Mouse (Mus musculus) embryonic facial prominence, embryonic 14.5 days (tissue): ENCODE data around the gene Klhl40. TPM values are rescaled to one million over a fixed set of nuclear protein-coding genes. Genes with fewer than 3 reads are reported as not detected.

Experiments used
- ATAC-seq: fragments of 200-750 bp; cut with Nextera tagmentation; 2 replicates; pipeline ENCODE4 v1.8.0; 2017; ENCODE audit warnings: low read depth, moderate number of reproducible peaks, moderate TSS enrichment
- DNase-seq: peaks from one replicate; pipeline ENCODE4 v3.0.0-alpha.2; 2015; ENCODE audit warnings: low spot score
- H3K27ac ChIP-seq: fragments of 300-500 bp; sonication (generic); replicated peaks from 2 replicates; pipeline ENCODE4 v1.5.1; 2014; ENCODE audit warnings: low read depth, mild to moderate bottlenecking, low read length, moderate library complexity
- H3K27me3 ChIP-seq: fragments of 300-500 bp; sonication (generic); replicated peaks from 2 replicates; pipeline ENCODE4 v1.6.1; 2014; ENCODE audit warnings: low read length; ENCODE audit not compliant: control insufficient read depth, insufficient read depth
- H3K36me3 ChIP-seq: fragments of 300-500 bp; sonication (generic); 2 replicates; pipeline ENCODE4 v1.6.1; 2014; ENCODE audit warnings: low read length, mixed read lengths; ENCODE audit not compliant: control insufficient read depth, insufficient read depth
- H3K4me1 ChIP-seq: fragments of 300-500 bp; sonication (generic); 2 replicates; pipeline ENCODE4 v1.6.1; 2014; ENCODE audit warnings: antibody characterized with exemption, low read length; ENCODE audit not compliant: control insufficient read depth, insufficient read depth
- H3K4me2 ChIP-seq: fragments of 300-500 bp; sonication (generic); 2 replicates; pipeline ENCODE4 v1.6.1; 2014; ENCODE audit warnings: low read depth, mild to moderate bottlenecking, low read length, moderate library complexity, mixed read lengths
- H3K4me3 ChIP-seq: fragments of 300-500 bp; sonication (generic); 2 replicates; pipeline ENCODE4 v1.5.1; 2014; ENCODE audit warnings: low read depth, mild to moderate bottlenecking, low read length
- H3K9ac ChIP-seq: fragments of 300-500 bp; sonication (generic); 2 replicates; pipeline ENCODE4 v1.6.1; 2014; ENCODE audit warnings: low read depth, mild to moderate bottlenecking, low read length, moderate library complexity, mixed read lengths
- H3K9me3 ChIP-seq: fragments of 300-500 bp; sonication (generic); 2 replicates; pipeline ENCODE4 v1.6.1; 2016; ENCODE audit warnings: low read length; ENCODE audit not compliant: control insufficient read depth
- WGBS: fragments of 180-500 bp; shearing (Covaris S2); extraction: QIAGEN DNeasy Blood & Tissue Kit; methylation state at CpG from one replicate; pipeline ENCODE4 v1.1.7; 2014; 5-methylcytosine and 5-hydroxymethylcytosine counted together
- polyA plus RNA-seq: library from polyadenylated mRNA; unstranded; fragments of >200 nt; fragmentation: Nextera tagmentation; extraction: Ambion mirVana; gene quantifications from 2 replicates; pipeline ENCODE4 v1.2.1, GENCODE M21; 2014

Klhl40 gene
- polyA plus RNA-seq, 1 experiment from 2014 or later, result 41.1 TPM

DNA sequence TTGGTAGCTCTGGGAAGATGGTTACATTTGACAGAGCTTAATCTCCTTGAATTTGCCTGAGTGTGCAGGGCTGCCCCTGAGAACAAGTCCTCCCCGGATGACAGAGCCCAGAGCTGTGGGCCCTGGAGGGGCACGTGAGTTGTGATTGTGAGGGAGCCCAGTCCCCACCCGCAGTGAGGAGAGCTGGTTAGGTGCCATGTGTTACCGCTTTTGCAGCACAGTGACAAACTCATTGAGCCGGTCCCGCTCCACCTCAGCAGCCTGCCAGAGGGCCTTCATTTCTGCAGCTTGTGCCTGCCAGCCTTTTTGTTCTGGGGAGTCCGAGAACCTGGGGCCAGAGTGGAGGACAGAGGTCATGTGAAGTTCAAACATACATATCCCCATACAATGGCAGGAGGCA lies 30.5 kb downstream of the Klhl40 start:
- Histone ChIP-seq H3K4me2 (no peak overlapping the region), H3K9me3 (no peaks in the 10 kb centered on the region), H3K9ac (no peak overlapping the region), H3K27ac (no peak overlapping the region), H3K4me3 (no peak overlapping the region), H3K4me1 (peaks cover 8% of the 10 kb centered on the region; the same call in 1 of the 2 replicates), H3K27me3 (no peaks in the 10 kb centered on the region), H3K36me3 (no peaks in the 10 kb centered on the region)
- 56% methylated on average over 7 of the region's 7 CpGs for WGBS
- DNase-seq (no peak), ATAC-seq (no peak)

DNA sequence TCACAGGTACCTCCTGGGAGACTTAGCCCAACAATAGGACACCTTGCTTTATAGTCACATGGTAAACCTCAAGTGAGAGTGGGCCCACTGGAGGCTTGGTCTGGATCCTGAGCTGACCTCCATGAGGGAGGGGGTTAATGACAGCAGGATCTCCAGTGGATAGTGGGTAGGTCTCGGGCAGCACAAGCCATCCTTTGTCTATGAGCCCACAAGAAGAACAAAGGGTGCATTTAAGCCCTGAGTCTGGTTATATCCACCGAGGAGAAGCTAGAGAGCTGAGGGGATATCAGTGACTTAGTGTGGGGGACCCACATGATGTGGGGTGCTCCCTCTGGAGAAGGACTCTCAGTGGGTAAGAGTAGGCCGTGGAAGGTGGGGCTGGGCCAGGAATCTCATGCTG lies 31.1 kb downstream of the Klhl40 start:
- H3K27ac ChIP-seq, result no peak overlapping the region; the same call in 1 of the 2 replicates
- H3K9me3 ChIP-seq, result no peaks in the 10 kb centered on the region
- no peaks in the 10 kb centered on the region for H3K36me3 ChIP-seq
- ATAC-seq, result 0 out of 2 replicates have a peak, but pooled peaks have one; percentile 22
- H3K4me3 ChIP-seq, result no peak overlapping the region
- WGBS, result 51% methylated on average over 3 of the region's 3 CpGs
- H3K4me2 ChIP-seq, result no peak overlapping the region
- H3K9ac ChIP-seq, result no peak overlapping the region
- peaks cover 8% of the 10 kb centered on the region; the same call in 1 of the 2 replicates for H3K4me1 ChIP-seq
- no peak for DNase-seq
- no peaks in the 10 kb centered on the region for H3K27me3 ChIP-seq

DNA sequence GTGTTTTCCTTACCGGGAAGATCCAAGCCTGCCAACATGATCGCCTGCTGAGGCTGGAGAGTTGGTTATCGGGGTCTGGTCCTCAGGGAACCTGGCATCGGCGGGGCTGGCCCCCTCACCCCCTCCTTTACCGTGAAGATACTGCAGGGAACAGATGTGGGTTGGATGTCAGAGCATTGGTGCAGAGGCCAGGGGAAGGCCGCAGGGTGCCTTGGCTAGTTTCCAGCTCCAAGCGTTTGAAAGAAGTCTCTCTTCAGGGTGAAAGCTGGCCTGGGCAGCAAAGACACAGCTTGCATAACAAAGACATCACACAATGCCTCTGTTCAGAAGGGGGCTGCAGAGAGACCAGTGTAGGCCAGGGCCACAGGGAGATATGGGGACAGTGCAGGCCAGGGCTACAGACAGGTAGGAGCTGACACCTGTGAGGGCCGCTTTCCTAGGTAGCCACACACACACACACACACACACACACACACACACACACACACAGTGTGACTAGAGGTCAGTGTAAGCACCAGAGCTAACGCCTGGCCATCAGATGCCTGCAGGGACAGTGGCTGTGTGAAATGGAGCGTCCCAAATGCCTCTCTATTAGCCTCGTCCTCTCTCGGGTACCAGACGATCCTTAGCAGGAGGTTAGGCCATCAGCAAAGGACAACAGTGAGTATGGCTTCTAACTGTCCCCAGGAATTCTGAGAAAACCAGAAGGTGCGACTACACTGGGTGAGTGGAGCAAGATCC lies 32.8 kb downstream of the Klhl40 start:
- H3K9ac ChIP-seq, result 0 out of 2 replicates have a peak overlapping the region, but pooled peaks have one; percentile 11

DNA sequence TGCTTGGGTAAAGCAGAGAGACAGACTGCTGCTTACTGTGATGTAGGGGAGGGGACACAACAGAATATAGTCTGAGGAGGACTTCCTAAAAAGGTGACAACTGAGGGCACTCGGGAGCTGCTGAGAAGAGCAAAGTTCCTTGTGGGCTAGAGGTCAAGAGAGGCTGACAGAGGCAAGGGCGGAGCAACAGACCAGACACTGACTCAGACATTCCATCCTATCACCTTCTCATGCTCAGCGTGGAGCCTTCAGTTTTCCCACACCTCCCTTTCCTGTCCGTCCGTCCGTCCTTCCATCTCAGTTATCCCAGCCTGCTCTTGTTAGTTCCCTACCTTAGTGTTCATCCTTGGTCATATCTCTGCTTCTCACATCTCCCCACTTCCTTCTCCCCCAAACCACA lies 37.8 kb downstream of the Klhl40 start:
- H3K4me1 ChIP-seq, result peaks cover 8% of the 10 kb centered on the region
- ATAC-seq (no peak), DNase-seq (no peak)
- H3K4me3 ChIP-seq, result no peak overlapping the region
- no peak overlapping the region for H3K4me2 ChIP-seq
- no peaks in the 10 kb centered on the region for H3K36me3 ChIP-seq
- H3K9me3 ChIP-seq, result no peaks in the 10 kb centered on the region
- no peak overlapping the region for H3K27ac ChIP-seq
- no peaks in the 10 kb centered on the region for H3K27me3 ChIP-seq
- no peak overlapping the region for H3K9ac ChIP-seq
- 63% methylated on average over 6 of the region's 6 CpGs for WGBS

More for the DNA sequence above, 32.8 kb downstream of the Klhl40 start:
- no peak overlapping the region for H3K4me2 ChIP-seq
- H3K27ac ChIP-seq, result no peak overlapping the region
- peaks cover 8% of the 10 kb centered on the region; the same call in 1 of the 2 replicates for H3K4me1 ChIP-seq
- no peaks in the 10 kb centered on the region for H3K36me3 ChIP-seq
- H3K4me3 ChIP-seq, result no peak overlapping the region
- no peaks in the 10 kb centered on the region for H3K9me3 ChIP-seq
- ATAC-seq, result peak; percentile 30
- peak; percentile 45 for DNase-seq
- WGBS, result 23% methylated on average over 14 of the region's 15 CpGs
- no peaks in the 10 kb centered on the region for H3K27me3 ChIP-seq

DNA sequence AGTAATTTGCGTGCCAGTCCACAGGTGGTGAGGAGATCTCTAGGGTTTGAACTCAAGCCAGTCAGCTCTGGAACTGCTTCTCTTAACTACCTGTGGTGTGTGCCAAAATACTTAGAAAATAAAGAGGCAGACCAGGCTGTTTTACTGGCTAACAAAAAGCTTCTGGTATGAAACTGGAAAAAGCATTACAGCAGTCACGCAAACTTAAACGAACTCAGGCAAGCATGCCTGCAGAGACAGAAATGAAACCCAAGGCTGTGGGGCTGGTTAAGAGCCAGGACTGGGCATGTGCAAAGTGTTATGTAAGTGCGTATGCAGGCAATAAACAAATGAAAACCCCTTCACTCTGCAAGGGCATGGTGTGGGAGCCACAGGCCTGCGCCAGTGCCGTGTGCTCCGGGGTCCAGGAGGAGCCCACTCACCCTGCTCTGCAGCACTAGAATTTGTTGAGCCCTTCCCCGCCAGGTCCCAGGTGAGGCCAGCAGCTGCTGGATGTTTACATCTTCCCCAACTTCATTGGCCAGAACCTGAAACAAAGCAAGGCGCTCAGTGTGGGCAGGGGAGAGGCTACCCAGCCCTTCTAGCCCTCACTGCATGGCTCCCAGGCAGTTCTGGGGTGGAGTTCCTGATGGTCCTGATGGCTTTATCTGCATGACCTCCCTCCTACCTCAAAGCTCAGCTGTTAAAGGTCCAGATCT lies 41.8 kb downstream of the Klhl40 start:
- Histone ChIP-seq H3K4me2 (no peak overlapping the region), H3K27ac (peak overlapping the region; percentile 61), H3K36me3 (no peaks in the 10 kb centered on the region), H3K4me1 (peaks cover 6% of the 10 kb centered on the region), H3K4me3 (no peak overlapping the region), H3K27me3 (no peaks in the 10 kb centered on the region), H3K9me3 (no peaks in the 10 kb centered on the region), H3K9ac (no peak overlapping the region)
- 55% methylated on average over 8 of the region's 9 CpGs for WGBS
- ATAC-seq, result peak; percentile 63
- peak; percentile 80 for DNase-seq

DNA sequence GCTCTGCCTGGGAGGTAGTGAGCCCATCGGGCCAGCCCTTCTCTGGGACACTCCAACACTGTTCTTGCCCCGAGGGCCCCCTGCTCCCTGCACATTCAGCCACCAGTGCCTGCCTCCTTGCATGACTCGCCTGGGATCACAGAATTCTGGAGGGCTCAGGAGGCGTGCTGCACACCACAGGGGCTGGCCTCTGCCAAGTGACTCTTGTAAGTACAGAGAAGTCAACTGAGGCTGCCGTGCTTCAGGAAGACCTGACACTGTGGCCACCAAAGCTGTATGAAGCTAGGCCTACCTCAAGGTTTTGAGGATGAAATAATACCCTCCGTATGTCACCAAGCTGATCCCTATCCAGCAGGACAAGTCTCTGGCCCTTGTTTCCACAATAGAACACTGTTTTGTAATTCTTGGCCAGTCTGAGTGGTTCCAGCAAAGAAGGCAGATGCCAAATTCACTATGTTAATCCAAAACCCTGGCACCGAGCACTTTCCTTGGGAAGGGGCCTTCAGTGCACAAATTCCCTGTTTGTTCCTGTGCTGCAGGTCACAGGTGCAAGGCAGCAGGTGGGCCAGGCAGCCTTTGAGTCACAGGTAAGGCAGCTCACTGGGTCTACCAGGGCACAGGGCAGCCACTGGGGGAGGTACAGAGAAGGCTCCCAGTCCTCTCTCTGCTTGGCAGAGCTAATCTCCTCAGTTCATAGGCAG lies 42.5 kb downstream of the Klhl40 start:
- Histone ChIP-seq H3K4me2 (no peak overlapping the region), H3K4me1 (peaks cover 6% of the 10 kb centered on the region), H3K9me3 (no peaks in the 10 kb centered on the region), H3K9ac (no peak overlapping the region), H3K27ac (peak overlapping the region; percentile 61), H3K36me3 (no peaks in the 10 kb centered on the region), H3K4me3 (no peak overlapping the region), H3K27me3 (no peaks in the 10 kb centered on the region)
- no peak for DNase-seq
- 37% methylated on average over 7 of the region's 7 CpGs for WGBS
- ATAC-seq, result peak; percentile 30; the same call in 1 of the 2 replicates

DNA sequence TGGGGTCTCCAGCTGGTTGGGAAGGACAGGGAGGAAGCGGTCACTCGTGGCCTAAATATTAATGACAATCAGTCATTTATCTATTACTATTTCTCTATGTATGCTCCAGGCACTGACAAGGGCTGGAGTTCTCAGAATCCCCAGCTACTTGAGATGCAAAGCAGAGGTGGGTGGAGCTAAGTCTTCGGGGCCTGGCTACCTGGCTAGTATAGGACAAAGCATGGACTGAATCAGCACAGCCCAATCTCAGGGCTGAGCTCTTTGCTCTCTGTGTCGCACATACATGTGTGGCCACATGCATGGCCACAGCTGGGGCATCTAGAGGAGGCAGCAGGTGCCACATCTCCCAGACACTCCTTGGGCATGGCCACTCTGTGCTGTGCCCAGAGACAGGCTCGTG lies 43.4 kb downstream of the Klhl40 start:
- WGBS, result 77% methylated on average over 5 of the region's 5 CpGs
- H3K27ac ChIP-seq, result no peak overlapping the region
- no peak overlapping the region for H3K4me2 ChIP-seq
- DNase-seq (no peak), ATAC-seq (no peak)
- no peaks in the 10 kb centered on the region for H3K27me3 ChIP-seq
- H3K9me3 ChIP-seq, result no peaks in the 10 kb centered on the region
- H3K9ac ChIP-seq, result no peak overlapping the region
- H3K36me3 ChIP-seq, result no peaks in the 10 kb centered on the region
- peaks cover 6% of the 10 kb centered on the region for H3K4me1 ChIP-seq
- no peak overlapping the region for H3K4me3 ChIP-seq

DNA sequence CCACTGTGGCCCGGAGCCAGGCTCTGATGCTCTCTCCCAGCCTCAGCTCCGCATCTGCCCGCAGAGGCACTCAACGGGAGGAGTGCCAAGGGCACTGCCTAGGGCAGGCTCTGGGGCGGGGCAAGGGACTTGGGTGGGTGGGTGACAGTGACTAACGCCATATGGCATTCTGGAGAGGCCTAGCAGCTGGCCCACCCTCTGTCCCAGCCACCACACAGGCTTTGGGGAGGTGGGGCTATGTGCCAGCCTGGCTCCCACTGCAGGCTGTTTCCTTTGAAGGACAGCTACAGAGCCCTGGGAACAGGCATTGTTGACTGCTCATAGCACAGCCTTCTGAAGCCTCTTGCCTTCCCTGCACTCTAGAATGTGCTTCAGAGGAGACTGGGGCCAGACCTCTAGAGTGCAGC lies 45.2 kb downstream of the Klhl40 start:
- whole genome bisulfite sequencing, result 82% methylated on average over 5 of the region's 6 CpGs
- Histone ChIP-seq H3K27ac (no peak overlapping the region; the same call in 1 of the 2 replicates), H3K4me2 (no peak overlapping the region), H3K9ac (no peak overlapping the region), H3K4me3 (no peak overlapping the region), H3K4me1 (peaks cover 6% of the 10 kb centered on the region), H3K27me3 (no peaks in the 10 kb centered on the region), H3K9me3 (no peaks in the 10 kb centered on the region), H3K36me3 (no peaks in the 10 kb centered on the region)
- ATAC-seq (peak; percentile 34; the same call in 1 of the 2 replicates), DNase-seq (peak; percentile 46)
